Mouse (Mus musculus): Measurements from ENCODE around the gene Ska3.
A peak's percentile ranks its signal among the peaks of the same experiment; 100 is the strongest.
"Not testable (repeated sequence)": the region's sequence is repeated elsewhere in the genome, so short reads cannot be mapped to it uniquely, and the experiment has no call there.

The Ska3 gene

GRCm38 (mm10) chr14:57825788-57826751 is at the start of gene Ska3, which contains the start of gene Mrpl57:
Gene Ska3, minus strand, starts transcription at chr14:57826185.
Gene Mrpl57, plus strand, starts transcription at chr14:57826234.
- DNase-seq: peak; percentile 96

DNA sequence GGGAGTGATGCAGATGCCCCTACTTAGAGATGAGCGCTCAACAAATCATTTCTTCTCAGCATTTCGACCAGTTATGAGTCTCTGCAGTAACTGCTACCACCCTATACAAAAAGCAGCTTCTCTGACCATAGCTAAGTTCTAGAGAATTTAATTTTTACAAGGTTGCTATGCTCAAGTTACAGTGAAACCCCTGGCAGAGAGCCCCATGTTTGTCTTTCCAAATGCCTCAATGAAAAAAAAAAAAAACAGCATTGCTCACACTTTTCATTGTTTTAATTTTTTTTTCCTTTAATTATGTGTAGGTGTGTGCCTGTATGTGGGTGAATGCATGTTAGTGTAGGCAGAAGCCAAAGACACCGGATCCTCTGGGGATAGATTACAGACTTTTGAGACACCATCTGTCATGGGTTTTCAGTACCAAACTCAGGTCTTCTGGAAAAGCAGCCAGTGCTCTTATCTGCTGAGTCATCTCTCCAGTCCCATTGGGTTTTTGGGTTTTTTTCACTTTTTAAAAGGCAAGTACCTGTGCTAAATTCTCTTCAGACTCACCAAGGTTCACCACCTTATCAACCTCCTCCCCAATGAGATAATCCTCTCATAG is 40.8 kb upstream of the Ska3 start:
- no peak for DNase-seq

DNA sequence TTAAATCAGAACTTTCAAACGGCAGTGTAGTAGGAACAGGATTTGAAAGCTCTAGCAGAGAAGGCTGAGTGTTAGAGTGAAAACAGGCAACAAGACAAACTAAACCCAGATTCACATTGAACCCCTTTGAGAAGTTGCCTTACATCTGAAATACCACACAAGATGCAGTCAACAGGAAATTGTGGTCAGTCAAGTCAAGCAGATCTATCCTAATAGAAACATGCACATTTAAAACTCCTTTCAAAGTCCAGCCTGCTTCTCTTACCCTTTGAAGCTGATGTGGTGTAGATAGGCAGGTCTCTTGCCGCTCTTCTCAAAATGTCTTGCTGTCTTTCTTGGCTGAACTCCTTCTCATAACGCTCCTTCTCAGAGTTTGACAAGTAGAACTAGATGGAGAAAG is 39.3 kb upstream of the Ska3 start:
- DNase-seq: no peak

DNA sequence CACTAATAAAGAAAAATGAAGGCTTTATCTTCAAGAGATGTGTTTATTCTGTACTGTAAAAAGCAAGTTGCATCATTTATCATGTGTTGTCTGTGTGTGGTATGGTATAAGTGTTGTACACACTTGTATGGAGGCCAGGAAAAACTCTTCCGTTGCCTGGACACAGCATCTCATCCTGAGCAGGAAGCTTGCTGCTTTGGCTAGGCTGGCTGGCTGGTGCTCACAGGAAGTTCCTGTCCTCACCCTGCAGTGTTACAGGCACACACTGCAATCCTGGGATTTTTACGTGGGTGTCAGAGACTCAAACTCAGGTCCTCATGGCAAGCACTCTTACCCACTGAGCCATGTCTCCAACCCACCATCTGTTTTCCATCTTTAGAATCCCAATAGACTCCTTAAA is 37.1 kb upstream of the Ska3 start:
- DNase-seq: no peak

DNA sequence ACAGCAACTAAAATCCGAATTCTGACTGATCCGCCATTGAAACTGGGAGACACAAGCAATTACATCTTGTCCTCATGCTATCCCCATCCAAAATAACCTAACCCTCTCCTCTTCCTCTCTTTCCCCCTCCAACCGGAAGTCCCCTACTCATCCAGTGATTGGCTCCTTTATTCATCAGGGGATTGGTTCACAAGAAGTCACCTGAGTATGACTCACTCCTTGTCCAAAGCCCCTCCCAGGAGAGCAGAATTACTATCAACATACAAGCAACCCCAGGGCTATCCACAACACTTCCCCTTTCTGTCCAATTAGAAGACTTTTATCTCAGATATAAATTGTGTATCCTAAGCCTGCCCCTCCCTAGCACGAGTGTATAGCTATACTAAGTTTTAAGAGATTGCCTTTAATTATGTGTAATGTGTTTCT is 36.0 kb upstream of the Ska3 start:
- no peak for DNase-seq

GRCm38 (mm10) chr14:57859520-57859919 is 33.5 kb upstream of the Ska3 start:
- DNase-seq: peak; percentile 12

GRCm38 (mm10) chr14:57858601-57859000 is 32.6 kb upstream of the Ska3 start:
- DNase-seq: no peak

- DNase-seq: not testable (repeated sequence)
Measured at GRCm38 (mm10) chr14:57856037-57856436, 30.1 kb upstream of the Ska3 start.

GRCm38 (mm10) chr14:57852961-57853360 is 27.0 kb upstream of the Ska3 start:
- no peak for DNase-seq

- no peak for DNase-seq
Measured at GRCm38 (mm10) chr14:57850330-57850729, 24.3 kb upstream of the Ska3 start.

- no peak for DNase-seq
Measured at GRCm38 (mm10) chr14:57848646-57849045, 22.7 kb upstream of the Ska3 start.

DNA sequence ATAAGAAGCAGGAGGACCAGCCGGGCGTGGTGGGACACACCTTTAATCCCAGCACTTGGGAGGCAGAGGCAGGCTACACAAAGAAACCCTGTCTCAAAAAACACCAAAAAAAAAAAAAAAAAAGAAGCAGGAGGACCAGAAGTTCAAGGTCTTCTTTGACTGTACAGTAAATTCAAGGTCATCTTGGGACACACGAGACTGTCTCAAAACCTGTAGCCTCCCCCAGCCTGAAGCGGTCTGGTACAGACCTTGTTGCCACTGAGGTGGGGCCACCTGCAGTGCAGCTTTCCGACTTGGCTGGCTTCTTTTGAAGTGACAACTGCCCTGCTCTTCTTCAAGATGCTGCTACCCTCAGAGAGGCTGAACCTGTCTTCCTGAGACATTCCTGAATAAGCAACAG is 22.1 kb upstream of the Ska3 start:
- DNase-seq: not testable (repeated sequence)

DNA sequence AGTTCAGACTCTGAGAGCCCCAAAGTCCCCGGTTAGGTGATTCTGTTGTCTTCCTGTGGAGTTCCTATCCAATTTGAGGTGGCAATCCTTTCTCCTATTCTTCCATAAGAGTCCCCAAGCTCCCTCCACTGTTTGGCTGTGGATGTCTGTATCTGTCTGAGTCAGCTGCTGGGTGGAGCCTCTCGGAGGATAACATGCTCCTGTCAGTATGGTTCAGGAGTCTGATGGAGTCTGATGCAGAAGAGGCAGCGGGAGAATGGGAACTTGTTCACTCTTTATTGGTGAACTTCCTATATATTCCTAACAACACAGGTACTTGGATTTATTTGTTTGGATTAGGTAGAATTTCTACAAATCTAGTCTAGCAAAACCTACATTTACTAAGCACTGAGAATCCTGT is 18.6 kb upstream of the Ska3 start:
- DNase-seq: no peak

- no peak for DNase-seq
Measured at GRCm38 (mm10) chr14:57835157-57835556, 9.2 kb upstream of the Ska3 start.

- DNase-seq: no peak
Measured at GRCm38 (mm10) chr14:57833526-57833925, 7.5 kb upstream of the Ska3 start.

DNA sequence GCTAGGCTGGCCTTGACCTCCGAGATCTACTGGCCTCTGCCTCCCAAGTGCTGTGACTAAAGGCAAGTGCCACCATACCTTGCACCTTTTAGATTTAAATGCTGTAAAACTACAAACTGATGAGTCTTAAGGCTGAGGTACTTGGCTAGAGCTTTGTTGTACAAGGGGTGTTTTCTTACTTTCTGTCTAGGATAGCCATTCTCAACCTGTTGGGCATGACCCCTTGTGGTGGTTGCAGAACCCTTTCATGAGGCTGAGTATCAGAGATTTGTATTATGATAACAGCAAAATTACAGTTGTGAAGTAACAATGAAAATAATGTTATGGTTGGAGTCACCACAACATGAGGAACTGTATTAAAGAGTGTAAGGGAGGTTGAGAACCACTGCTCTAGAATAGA is 1.3 kb upstream of the Ska3 start:
- peak; percentile 3 for DNase-seq

DNA sequence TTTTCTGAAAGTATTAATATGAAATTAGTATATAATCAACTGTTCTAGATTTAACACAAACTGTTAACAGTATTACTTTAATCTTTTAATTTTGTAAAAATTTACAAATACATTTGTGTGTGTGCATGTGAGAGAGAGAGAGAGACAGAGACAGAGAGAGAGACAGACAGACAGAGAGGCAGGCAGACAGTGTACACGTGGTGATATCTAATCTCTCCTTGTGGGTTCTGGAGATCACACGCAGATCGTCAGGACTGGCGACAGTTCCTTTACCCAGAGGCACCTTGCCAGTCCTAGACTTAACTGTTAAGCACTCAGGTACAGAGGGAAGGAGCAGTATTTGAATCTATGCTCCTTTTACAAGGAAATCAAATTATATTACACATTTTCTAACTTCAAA is 5.1 kb downstream of the Ska3 start:
- no peak for DNase-seq

GRCm38 (mm10) chr14:57811844-57812243 is 14.1 kb downstream of the Ska3 start:
- no peak for DNase-seq

- DNase-seq: no peak
Measured at GRCm38 (mm10) chr14:57810886-57811285, 15.1 kb downstream of the Ska3 start.

DNA sequence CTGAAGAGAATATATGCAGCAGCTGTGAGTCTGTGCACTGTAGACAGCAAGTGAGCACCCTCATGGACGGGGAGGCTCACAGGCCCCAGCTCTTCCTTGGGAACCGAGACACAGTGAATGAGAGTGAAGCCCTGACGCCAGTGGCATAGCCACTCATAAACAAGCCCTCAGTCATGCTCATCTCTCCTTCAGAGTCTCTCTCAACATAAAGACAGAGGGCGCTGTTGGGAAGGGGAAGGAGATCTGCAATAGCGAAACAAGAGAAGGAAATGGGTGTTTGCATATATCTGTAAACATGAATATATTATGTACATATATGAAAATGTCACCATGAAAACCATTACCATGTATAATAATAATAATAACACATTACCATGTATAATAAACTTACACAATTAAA is 17.4 kb downstream of the Ska3 start:
- peak; percentile 67 for DNase-seq

GRCm38 (mm10) chr14:57803731-57804130 is 22.3 kb downstream of the Ska3 start:
- DNase-seq: no peak

- peak; percentile 99 for DNase-seq
Measured at GRCm38 (mm10) chr14:57797991-57798931, 27.7 kb downstream of the Ska3 start, which contains the start of gene Sap18. Gene Sap18, plus strand, starts transcription at chr14:57798180.

DNA sequence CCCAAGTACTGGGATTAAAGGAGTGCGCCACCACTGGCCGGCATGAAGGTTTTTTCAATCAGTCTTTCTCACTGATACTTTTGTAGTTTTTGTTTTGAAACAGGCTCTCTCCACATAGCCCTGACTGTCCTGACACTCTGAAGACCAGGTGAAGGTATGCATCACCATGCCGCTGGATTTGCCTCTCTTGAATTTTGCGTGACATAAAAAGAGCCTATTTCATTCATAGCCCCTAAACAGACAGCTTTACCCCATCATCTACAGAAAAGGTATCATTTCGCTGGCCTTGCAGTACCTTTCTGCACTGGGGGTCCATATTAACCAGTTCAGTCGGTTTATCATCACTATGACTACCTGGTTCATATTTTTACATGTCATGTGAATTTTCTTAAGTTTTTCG is 28.4 kb downstream of the Ska3 start:
- DNase-seq: no peak

Measured in retina, postnatal 1 day (tissue).